12 mouse cellular contexts compared by ENCODE assay signal in the genomic region with DNA sequence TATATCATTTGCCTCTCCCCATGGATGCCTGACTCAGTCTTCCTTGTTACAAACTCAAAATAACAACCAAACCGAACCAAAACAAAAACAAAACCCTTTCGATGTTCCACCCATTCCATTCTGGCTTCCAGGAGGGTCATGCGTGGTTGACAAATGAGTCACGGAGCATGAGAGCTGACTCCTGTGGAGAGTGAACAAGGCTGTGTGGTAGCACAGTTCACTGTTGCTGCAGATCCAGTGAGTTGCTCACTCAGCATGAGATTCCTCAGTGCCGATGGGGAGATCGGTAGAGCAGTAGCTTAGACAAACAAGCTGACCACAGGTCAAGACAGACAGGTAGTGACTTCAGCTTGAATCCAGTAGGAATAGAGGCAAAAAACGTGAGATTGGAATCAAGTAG. TPM values are rescaled to one million over a fixed set of nuclear protein-coding genes. Genes with fewer than 3 reads are reported as not detected.
DNase-seq lines count a peak whose midpoint lies in the region; ATAC-seq and TF ChIP-seq lines count a peak whose summit lies in the region.
"Had no signal": no experiment of that assay in that cellular context is flagged by ENCODE, and none has a peak within 500 bp of the region (broad histone marks: within the 10 kb centered on the region; RNA-seq: fewer than 3 reads in every experiment).

No protein-coding gene starts in this region.

- no peaks in the 10 kb centered on the region for H3K36me3 ChIP-seq in forebrain, embryonic 10.5 days (replicated peaks)
- H3K36me3 ChIP-seq in forebrain, embryonic 13.5 days (ENCODE audit: poor library complexity, severe bottlenecking) = no peaks in the 10 kb centered on the region
- H3K36me3 ChIP-seq in lung, postnatal 0 days (ENCODE audit: insufficient read depth, low read length) = no peaks in the 10 kb centered on the region
- H3K36me3 ChIP-seq: heart, embryonic 15.5 days; midbrain, embryonic 15.5 days; neural tube, embryonic 15.5 days had no signal

- no peak for ATAC-seq in forebrain, embryonic 13.5 days
- ATAC-seq in lung, postnatal 0 days = peak; percentile 66
- ATAC-seq: midbrain, embryonic 15.5 days had no signal

- no peaks in the 10 kb centered on the region for H3K27me3 ChIP-seq in forebrain, embryonic 10.5 days (ENCODE audit: poor library complexity, severe bottlenecking)
- H3K27me3 ChIP-seq in forebrain, embryonic 13.5 days = no peaks in the 10 kb centered on the region
- no peaks in the 10 kb centered on the region for H3K27me3 ChIP-seq in lung, postnatal 0 days (replicated peaks; ENCODE audit: insufficient read depth, low read length)
- H3K27me3 ChIP-seq: heart, embryonic 15.5 days; midbrain, embryonic 15.5 days; neural tube, embryonic 15.5 days had no signal

- no peak for TF ChIP-seq CTCF in lung, postnatal 0 days (IDR thresholded peaks at IDR 0.05)

- no peak overlapping the region for H3K9ac ChIP-seq in forebrain, embryonic 13.5 days
- no peak overlapping the region for H3K9ac ChIP-seq in lung, postnatal 0 days (replicated peaks; ENCODE audit: low read depth)
- H3K9ac ChIP-seq: heart, embryonic 15.5 days; midbrain, embryonic 15.5 days; neural tube, embryonic 15.5 days had no signal

- 0 out of 2 replicates have a peak overlapping the region, but pooled peaks have one; percentile 52 for H3K27ac ChIP-seq in forebrain, embryonic 10.5 days
- no peak overlapping the region for H3K27ac ChIP-seq in forebrain, embryonic 13.5 days
- H3K27ac ChIP-seq in lung, postnatal 0 days (ENCODE audit: low read length) = no peak overlapping the region
- H3K27ac ChIP-seq: heart, embryonic 15.5 days; midbrain, embryonic 15.5 days; neural tube, embryonic 15.5 days had no signal

- TF ChIP-seq EP300 in lung, postnatal 0 days (IDR thresholded peaks at IDR 0.05) = 0 out of 2 replicates have a peak, but pooled peaks have one; percentile 23

- H3K4me1 ChIP-seq in forebrain, embryonic 10.5 days = peaks cover 33% of the 10 kb centered on the region
- peaks cover 7% of the 10 kb centered on the region; the same call in 1 of the 2 replicates for H3K4me1 ChIP-seq in forebrain, embryonic 13.5 days
- H3K4me1 ChIP-seq in lung, postnatal 0 days (ENCODE audit: insufficient read depth, low read depth, low read length) = no peaks in the 10 kb centered on the region
- H3K4me1 ChIP-seq: neural tube, embryonic 15.5 days had no signal

- 32% methylated on average over 7 of the region's 7 CpGs for WGBS in forebrain, embryonic 10.5 days
- WGBS in forebrain, embryonic 13.5 days = 36% methylated on average over 7 of the region's 7 CpGs
- 46% methylated on average over 7 of the region's 7 CpGs for WGBS in lung, postnatal 0 days

- DNase-seq in forebrain, embryonic 10.5 days (ENCODE audit: extremely low spot score, low spot score) = no peak
- DNase-seq in lung, postnatal 0 days (ENCODE audit: low spot score) = no peak
- no peak for DNase-seq in lung, postnatal 10 days
- peak; percentile 20 for DNase-seq in R1 (ENCODE audit: low read depth, low spot score)
- peak; percentile 69 for DNase-seq in fibroblast of lung, adult 2 months (ENCODE audit: low read depth)
- no peak for DNase-seq in gastrocnemius, postnatal 4 days (ENCODE audit: low spot score in 2 of 2)
- no peak for DNase-seq in c-Kit-positive CD71-positive TER-119-positive erythroid progenitor cells, embryonic 14.5 days (ENCODE audit: low spot score)
- DNase-seq: gastrocnemius, postnatal 25 days had no signal

- no peak overlapping the region for H3K4me2 ChIP-seq in forebrain, embryonic 13.5 days
- H3K4me2 ChIP-seq in lung, postnatal 0 days (replicated peaks; ENCODE audit: low read depth, low read length) = no peak overlapping the region
- H3K4me2 ChIP-seq: heart, embryonic 15.5 days; midbrain, embryonic 15.5 days; neural tube, embryonic 15.5 days had no signal

- H3K4me3 ChIP-seq in forebrain, embryonic 10.5 days = no peak overlapping the region
- H3K4me3 ChIP-seq in forebrain, embryonic 13.5 days = no peak overlapping the region
- H3K4me3 ChIP-seq in lung, postnatal 0 days (ENCODE audit: low read depth, low read length) = no peak overlapping the region
- H3K4me3 ChIP-seq: heart, embryonic 15.5 days; midbrain, embryonic 15.5 days; neural tube, embryonic 15.5 days had no signal

- no peaks in the 10 kb centered on the region for H3K9me3 ChIP-seq in forebrain, embryonic 10.5 days
- H3K9me3 ChIP-seq in forebrain, embryonic 13.5 days (replicated peaks) = no peaks in the 10 kb centered on the region
- no peaks in the 10 kb centered on the region for H3K9me3 ChIP-seq in lung, postnatal 0 days (ENCODE audit: low read length)
- H3K9me3 ChIP-seq: heart, embryonic 15.5 days; midbrain, embryonic 15.5 days; neural tube, embryonic 15.5 days had no signal

RNA-seq across cellular contexts. Expression of gene Scel, which starts 12.8 kb away (rescaled TPM):
- 0.09 and 0.20 TPM in 2 replicates for polyA plus RNA-seq in forebrain, embryonic 10.5 days (2016; fragmentation: Nextera tagmentation; extraction: Ambion mirVana)
- polyA plus RNA-seq in forebrain, embryonic 13.5 days (2015; fragmentation: Nextera tagmentation; extraction: Ambion mirVana) = 0.10 TPM in 1 of 2 replicates, not detected in the other
- polyA plus RNA-seq in lung, postnatal 0 days (2015; fragmentation: Nextera tagmentation; extraction: Ambion mirVana) = 8.5 and 9.5 TPM in 2 replicates
- under 1 TPM in 1 of 2 experiments, not detected in 1; 0.10 TPM for total RNA-seq in gastrocnemius, postnatal 4 days (2021)

Comparison
In these comparisons a context has a peak if more than half of its experiments do, and no peak if none do; other contexts are left out.
1. DNase-seq: peak in R1 (single experiment) and fibroblast of lung, adult 2 months (single experiment); none in forebrain, embryonic 10.5 days (single experiment), lung, postnatal 0 days (single experiment), lung, postnatal 10 days (single experiment), gastrocnemius, postnatal 4 days (0 of 2) and c-Kit-positive CD71-positive TER-119-positive erythroid progenitor cells, embryonic 14.5 days (single experiment).